Mouse (Mus musculus) kidney, embryonic 14.5 days (tissue): ENCODE measurements around the gene Acot7. TPM values are rescaled to one million over a fixed set of nuclear protein-coding genes. Genes with fewer than 3 reads are reported as not detected.

Source experiments
- ATAC-seq: fragments of 200-750 bp; cut with Nextera tagmentation; 2 replicates; pipeline ENCODE4 v1.8.0; 2017; ENCODE audit warnings: moderate number of reproducible peaks, mild to moderate bottlenecking, moderate TSS enrichment, moderate library complexity; ENCODE audit not compliant: low FRiP score, low TSS enrichment
- H3K27ac ChIP-seq: fragments of 300-500 bp; sonication (generic); 2 replicates; pipeline ENCODE4 v1.5.1; 2014; ENCODE audit warnings: low read depth, mild to moderate bottlenecking, low read length, moderate library complexity, mixed read lengths
- H3K27me3 ChIP-seq: fragments of 300-500 bp; sonication (generic); 2 replicates; pipeline ENCODE4 v1.6.1; 2014; ENCODE audit warnings: mild to moderate bottlenecking, low read length; ENCODE audit not compliant: control insufficient read depth, insufficient read depth
- H3K36me3 ChIP-seq: fragments of 300-500 bp; sonication (generic); 2 replicates; pipeline ENCODE4 v1.6.1; 2014; ENCODE audit warnings: low read length, mixed read lengths; ENCODE audit not compliant: control insufficient read depth, insufficient read depth
- H3K4me1 ChIP-seq: fragments of 300-500 bp; sonication (generic); 2 replicates; pipeline ENCODE4 v1.6.1; 2014; ENCODE audit warnings: low read length, mixed read lengths; ENCODE audit not compliant: control insufficient read depth, insufficient read depth
- H3K4me2 ChIP-seq: fragments of 300-500 bp; sonication (generic); replicated peaks from 2 replicates; pipeline ENCODE4 v1.6.1; 2014; ENCODE audit warnings: low read depth, mild to moderate bottlenecking, low read length
- H3K4me3 ChIP-seq: fragments of 300-500 bp; sonication (generic); 2 replicates; pipeline ENCODE4 v1.5.1; 2014; ENCODE audit warnings: mild to moderate bottlenecking, low read length
- H3K9ac ChIP-seq: fragments of 300-500 bp; sonication (generic); 2 replicates; pipeline ENCODE4 v1.6.1; 2014; ENCODE audit warnings: low read depth, mild to moderate bottlenecking, low read length, moderate library complexity
- H3K9me3 ChIP-seq: fragments of 300-500 bp; sonication (generic); 2 replicates; pipeline ENCODE4 v1.6.1; 2016; ENCODE audit warnings: low read length; ENCODE audit not compliant: control insufficient read depth
- WGBS: fragments of 180-500 bp; shearing (Covaris S2); extraction: QIAGEN DNeasy Blood & Tissue Kit; methylation state at CpG from one replicate; pipeline ENCODE4 v1.1.7; 2014; 5-methylcytosine and 5-hydroxymethylcytosine counted together
- polyA plus RNA-seq: library from polyadenylated mRNA; unstranded; fragments of >200 nt; fragmentation: Nextera tagmentation; extraction: Ambion mirVana; gene quantifications from 2 replicates; pipeline ENCODE4 v1.2.1, GENCODE M21; 2014

Gene Acot7
- polyA plus RNA-seq, 1 experiment from 2014 or later, result 64.4 TPM

GRCm38 (mm10) chr4:152302012-152302411 lies 124.1 kb downstream of the Acot7 start:
- no peaks in the 10 kb centered on the region for H3K27me3 ChIP-seq
- H3K4me1 ChIP-seq, result peaks cover 21% of the 10 kb centered on the region
- no peak overlapping the region for H3K9ac ChIP-seq
- no peak overlapping the region for H3K4me2 ChIP-seq
- no peak overlapping the region for H3K4me3 ChIP-seq
- ATAC-seq, result no peak
- no peaks in the 10 kb centered on the region for H3K9me3 ChIP-seq
- H3K27ac ChIP-seq, result no peak overlapping the region
- WGBS, result 72% methylated on average over 11 of the region's 11 CpGs
- H3K36me3 ChIP-seq, result peaks cover 48% of the 10 kb centered on the region

GRCm38 (mm10) chr4:152303172-152303571 lies 125.2 kb downstream of the Acot7 start:
- no peak for ATAC-seq
- no peak overlapping the region for H3K9ac ChIP-seq
- H3K9me3 ChIP-seq, result no peaks in the 10 kb centered on the region
- H3K4me3 ChIP-seq, result no peak overlapping the region
- no peak overlapping the region for H3K4me2 ChIP-seq
- H3K36me3 ChIP-seq, result peaks cover 48% of the 10 kb centered on the region
- H3K27me3 ChIP-seq, result no peaks in the 10 kb centered on the region
- WGBS, result 80% methylated on average over 10 of the region's 10 CpGs
- no peak overlapping the region for H3K27ac ChIP-seq
- H3K4me1 ChIP-seq, result peaks cover 17% of the 10 kb centered on the region

DNA sequence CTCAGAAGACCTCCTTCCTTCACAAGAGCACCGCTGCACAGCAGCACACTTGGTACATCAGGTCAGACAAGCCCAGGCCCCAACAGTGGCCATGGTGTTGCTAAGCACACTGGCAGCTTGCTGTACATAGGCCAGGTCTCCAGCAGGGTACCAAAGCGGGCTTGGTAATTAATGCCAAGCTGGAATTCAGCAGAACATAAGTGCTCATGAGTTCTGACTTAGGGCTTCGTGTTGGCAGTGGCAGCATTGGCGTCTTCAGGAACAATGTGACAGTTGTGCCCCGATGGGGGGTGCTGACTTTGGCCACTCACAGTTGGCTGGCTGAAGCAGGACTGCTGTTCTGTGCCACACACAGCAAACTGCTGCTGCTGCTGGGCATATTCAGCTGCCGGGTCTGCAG lies 126.8 kb downstream of the Acot7 start:
- Histone ChIP-seq H3K4me2 (no peak overlapping the region), H3K27ac (no peak overlapping the region), H3K9ac (no peak overlapping the region), H3K9me3 (no peaks in the 10 kb centered on the region), H3K36me3 (peaks cover 55% of the 10 kb centered on the region), H3K27me3 (no peaks in the 10 kb centered on the region), H3K4me1 (0 out of 2 replicates have a peak, but pooled peaks cover 7% of the 10 kb centered on the region), H3K4me3 (no peak overlapping the region)
- ATAC-seq, result no peak
- 91% methylated on average over 6 of the region's 6 CpGs for WGBS

- Histone ChIP-seq H3K36me3 (peaks cover 44% of the 10 kb centered on the region), H3K27ac (no peak overlapping the region), H3K9me3 (no peaks in the 10 kb centered on the region), H3K4me1 (0 out of 2 replicates have a peak, but pooled peaks cover under 1% of the 10 kb centered on the region), H3K4me3 (no peak overlapping the region), H3K4me2 (no peak overlapping the region), H3K27me3 (peaks cover under 1% of the 10 kb centered on the region; the same call in 1 of the 2 replicates), H3K9ac (no peak overlapping the region)
- 70% methylated on average over 6 of the region's 6 CpGs for WGBS
- no peak for ATAC-seq
Measured at GRCm38 (mm10) chr4:152305991-152306390, 128.1 kb downstream of the Acot7 start.

GRCm38 (mm10) chr4:152307542-152307941 lies 129.6 kb downstream of the Acot7 start:
- peaks cover 6% of the 10 kb centered on the region; the same call in 1 of the 2 replicates for H3K4me1 ChIP-seq
- H3K9me3 ChIP-seq, result no peaks in the 10 kb centered on the region
- H3K4me2 ChIP-seq, result no peak overlapping the region
- 86% methylated on average over 9 of the region's 9 CpGs for WGBS
- H3K27me3 ChIP-seq, result peaks cover 16% of the 10 kb centered on the region
- no peak overlapping the region for H3K27ac ChIP-seq
- H3K36me3 ChIP-seq, result peaks cover 35% of the 10 kb centered on the region
- no peak overlapping the region for H3K9ac ChIP-seq
- H3K4me3 ChIP-seq, result no peak overlapping the region
- no peak for ATAC-seq

DNA sequence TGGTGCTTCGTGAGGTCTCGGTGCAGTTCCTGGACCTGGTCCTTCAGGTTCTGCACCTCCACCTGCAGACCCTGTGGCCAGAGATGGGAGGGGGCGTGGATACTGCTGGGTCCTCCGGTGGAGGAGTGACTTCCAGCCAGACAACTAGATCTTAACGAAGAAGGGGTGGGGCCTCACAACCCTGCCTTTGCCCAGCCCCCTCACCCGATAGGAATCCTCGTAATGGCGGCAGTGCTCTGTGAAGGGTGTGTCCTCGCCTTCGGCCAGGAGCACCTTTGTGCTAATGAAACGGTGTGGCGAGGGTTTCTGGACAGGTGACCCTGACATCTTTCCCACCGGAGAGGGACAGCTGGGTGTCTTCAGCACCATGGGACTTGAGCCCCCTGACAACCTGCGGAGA lies 134.3 kb downstream of the Acot7 start:
- no peaks in the 10 kb centered on the region for H3K9me3 ChIP-seq

GRCm38 (mm10) chr4:152313211-152313632 lies 135.3 kb downstream of the Acot7 start:
- ATAC-seq, result peak; percentile 26; the same call in 1 of the 2 replicates
- Histone ChIP-seq H3K27ac (no peak overlapping the region), H3K4me1 (peaks cover 34% of the 10 kb centered on the region), H3K36me3 (peaks cover 8% of the 10 kb centered on the region; the same call in 1 of the 2 replicates), H3K4me3 (peak overlapping the region; percentile 36), H3K9me3 (no peaks in the 10 kb centered on the region), H3K9ac (no peak overlapping the region), H3K27me3 (peaks cover 65% of the 10 kb centered on the region), H3K4me2 (peak overlapping the region; percentile 74)
- under 1% methylated on average over 29 of the region's 29 CpGs for WGBS

More for the DNA sequence above, 134.3 kb downstream of the Acot7 start:
- Histone ChIP-seq H3K4me1 (peaks cover 31% of the 10 kb centered on the region), H3K27me3 (peaks cover 62% of the 10 kb centered on the region), H3K4me2 (peak overlapping the region; percentile 74), H3K27ac (no peak overlapping the region), H3K9ac (no peak overlapping the region), H3K4me3 (peak overlapping the region; percentile 17), H3K36me3 (peaks cover 8% of the 10 kb centered on the region; the same call in 1 of the 2 replicates)
- ATAC-seq, result peak; percentile 21; the same call in 1 of the 2 replicates
- WGBS, result 3% methylated on average over 14 of the region's 14 CpGs

DNA sequence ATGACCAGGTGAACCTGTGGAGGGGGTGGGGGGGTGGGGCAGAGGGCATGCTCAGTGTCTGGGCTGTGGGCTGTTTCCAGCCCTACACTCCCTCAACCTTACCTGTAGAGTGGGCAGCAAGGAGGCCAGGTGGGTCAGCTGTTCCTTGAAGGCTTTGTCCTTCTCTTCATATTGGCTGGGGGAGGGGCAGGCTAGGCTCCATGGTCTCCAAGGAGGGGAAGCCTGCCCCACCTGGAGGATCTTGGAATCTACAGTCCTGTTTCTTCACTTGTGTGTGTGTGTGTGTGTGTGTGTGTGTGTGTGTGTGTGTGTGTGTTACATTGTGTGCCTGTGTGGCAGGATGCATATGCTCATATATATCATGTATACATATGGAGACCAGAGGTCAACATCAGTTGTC lies 136.0 kb downstream of the Acot7 start:
- no peak overlapping the region for H3K27ac ChIP-seq
- peaks cover 2% of the 10 kb centered on the region; the same call in 1 of the 2 replicates for H3K36me3 ChIP-seq
- no peaks in the 10 kb centered on the region for H3K9me3 ChIP-seq
- peak overlapping the region; percentile 36; the same call in 1 of the 2 replicates for H3K4me3 ChIP-seq
- H3K4me1 ChIP-seq, result peaks cover 41% of the 10 kb centered on the region
- ATAC-seq, result no peak
- H3K9ac ChIP-seq, result no peak overlapping the region
- H3K27me3 ChIP-seq, result peaks cover 67% of the 10 kb centered on the region
- peak overlapping the region; percentile 74 for H3K4me2 ChIP-seq

- Histone ChIP-seq H3K9ac (peak overlapping the region; percentile 8; the same call in 1 of the 2 replicates), H3K4me2 (peak overlapping the region; percentile 48), H3K4me3 (peak overlapping the region; percentile 38), H3K36me3 (no peaks in the 10 kb centered on the region), H3K9me3 (no peaks in the 10 kb centered on the region), H3K27me3 (peaks cover 67% of the 10 kb centered on the region), H3K4me1 (peaks cover 42% of the 10 kb centered on the region), H3K27ac (no peak overlapping the region)
- ATAC-seq, result no peak
- 1% methylated on average over 43 of the region's 43 CpGs for WGBS
Measured at GRCm38 (mm10) chr4:152315498-152316213, 137.7 kb downstream of the Acot7 start.
